Mouse (Mus musculus): ENCODE data around the gene Fbxw21.

GRCm38 (mm10) chr9:109111101-109111500, 50.7 kb downstream of the Fbxw21 start:
- TF ChIP-seq CTCF (IDR thresholded peaks at IDR 0.05; ENCODE audit: control insufficient read depth, insufficient read depth, insufficient read length): no peak
- no peak for TF ChIP-seq USF1 (IDR thresholded peaks at IDR 0.05; ENCODE audit: low read depth)
- TF ChIP-seq FOSL1 (IDR thresholded peaks at IDR 0.05; ENCODE audit: insufficient read depth, low read length, poor library complexity, severe bottlenecking): no peak
- no peak for TF ChIP-seq MAX (IDR thresholded peaks at IDR 0.05)

Data from C2C12 (cell line).